Mouse (Mus musculus) adrenal gland, postnatal 0 days (tissue): ENCODE data around the gene Gm21865. TPM values are rescaled to one million over a fixed set of nuclear protein-coding genes. Genes with fewer than 3 reads are reported as not detected.

Experiments
- polyA plus RNA-seq: library from polyadenylated mRNA; unstranded; fragments of >200 nt; fragmentation: Nextera tagmentation; extraction: Ambion mirVana; gene quantifications from 2 replicates; pipeline ENCODE4 v1.2.1, GENCODE M21; 2015

Gm21865 gene
- polyA plus RNA-seq = not detected in 2 replicates

DNA sequence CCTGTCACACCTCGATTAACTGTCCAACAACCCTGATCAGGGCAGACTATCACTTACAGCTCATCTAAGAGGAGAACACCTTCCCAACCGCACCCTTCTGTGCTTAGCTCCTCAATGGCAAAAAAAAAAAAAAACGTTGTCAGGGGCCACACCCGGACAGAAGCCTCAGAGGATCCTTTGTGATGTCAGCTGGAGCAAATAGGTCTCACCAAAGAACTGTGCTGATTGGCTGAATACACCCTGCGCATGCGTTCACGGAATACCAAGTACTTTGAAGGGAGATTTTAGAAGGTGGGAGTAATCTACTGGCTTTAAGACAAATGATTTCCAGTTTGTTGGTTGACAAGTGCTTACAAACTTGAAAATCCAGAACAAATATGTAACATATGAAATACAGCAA lies at the start of gene Gm21865:
Gene Gm21865, minus strand, starts transcription at position 101 of the 400 bp plus-strand sequence.

Other genes starting within 250 kb of the Gm21865 start
- gene Gm21882, start 64.6 kb upstream of the Gm21865 start, polyA plus RNA-seq = not detected in 2 replicates